Mouse (Mus musculus): ENCODE measurements around the gene Dph1. TPM values are rescaled to one million over a fixed set of nuclear protein-coding genes. Genes with fewer than 3 reads are reported as not detected.

Dph1 gene
- polyA plus RNA-seq (2015; fragmentation: Nextera tagmentation; extraction: Ambion mirVana), result 20.6 and 20.7 TPM in 2 replicates

DNA sequence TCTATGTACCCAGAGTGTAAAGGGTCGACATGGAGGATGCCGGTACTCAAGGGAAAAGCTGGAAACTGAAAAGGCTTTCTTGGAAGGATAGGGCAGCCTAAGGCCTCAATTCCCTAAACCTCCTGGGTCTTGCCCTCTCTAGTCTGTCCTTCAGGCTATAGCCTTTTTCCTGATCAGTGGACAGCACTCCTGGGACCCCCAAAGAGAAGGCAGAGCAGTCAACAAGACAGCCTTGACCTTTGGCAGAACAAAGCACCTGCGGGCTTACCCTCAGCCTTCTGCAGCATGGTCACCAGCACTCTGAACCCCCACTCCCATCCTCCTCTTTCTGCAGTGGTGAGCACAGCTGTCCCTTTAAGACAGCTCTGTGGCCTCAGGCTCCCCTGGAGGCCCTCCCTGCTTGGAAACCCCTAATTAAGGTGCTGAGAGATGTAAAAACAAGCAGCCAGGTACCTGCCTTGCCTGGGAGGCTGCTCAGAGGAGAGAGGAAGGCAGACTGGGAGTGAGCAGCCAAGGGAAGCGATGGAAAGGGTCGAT is at the start of gene Dph1:
Gene Dph1, minus strand, starts transcription at position 337 of the 537 bp plus-strand sequence.
- H3K36me3 ChIP-seq (ENCODE audit: control insufficient read depth, insufficient read depth, low read length), result no peaks in the 10 kb centered on the region
- H3K9me3 ChIP-seq (replicated peaks; ENCODE audit: control insufficient read depth, low read length), result no peaks in the 10 kb centered on the region
- H3K27me3 ChIP-seq (ENCODE audit: control insufficient read depth, insufficient read depth, low read length), result peaks cover 27% of the 10 kb centered on the region
- H3K4me1 ChIP-seq (ENCODE audit: control insufficient read depth, insufficient read depth, low read length), result peaks cover 19% of the 10 kb centered on the region
- peak within 1 kb of the TSS; percentile 56; the same call in 1 of the 2 replicates for H3K27ac ChIP-seq (ENCODE audit: low read length)
- WGBS, result 55% methylated on average over 5 of the region's 5 CpGs
- H3K4me2 ChIP-seq (ENCODE audit: low read depth, low read length), result peak within 1 kb of the TSS; percentile 74
- H3K4me3 ChIP-seq (replicated peaks; ENCODE audit: low read length), result peak within 1 kb of the TSS; percentile 71
- no peak for ATAC-seq (ENCODE audit: insufficient read depth, low FRiP score)
- H3K9ac ChIP-seq (ENCODE audit: low read length), result peak within 1 kb of the TSS; percentile 74

DNA sequence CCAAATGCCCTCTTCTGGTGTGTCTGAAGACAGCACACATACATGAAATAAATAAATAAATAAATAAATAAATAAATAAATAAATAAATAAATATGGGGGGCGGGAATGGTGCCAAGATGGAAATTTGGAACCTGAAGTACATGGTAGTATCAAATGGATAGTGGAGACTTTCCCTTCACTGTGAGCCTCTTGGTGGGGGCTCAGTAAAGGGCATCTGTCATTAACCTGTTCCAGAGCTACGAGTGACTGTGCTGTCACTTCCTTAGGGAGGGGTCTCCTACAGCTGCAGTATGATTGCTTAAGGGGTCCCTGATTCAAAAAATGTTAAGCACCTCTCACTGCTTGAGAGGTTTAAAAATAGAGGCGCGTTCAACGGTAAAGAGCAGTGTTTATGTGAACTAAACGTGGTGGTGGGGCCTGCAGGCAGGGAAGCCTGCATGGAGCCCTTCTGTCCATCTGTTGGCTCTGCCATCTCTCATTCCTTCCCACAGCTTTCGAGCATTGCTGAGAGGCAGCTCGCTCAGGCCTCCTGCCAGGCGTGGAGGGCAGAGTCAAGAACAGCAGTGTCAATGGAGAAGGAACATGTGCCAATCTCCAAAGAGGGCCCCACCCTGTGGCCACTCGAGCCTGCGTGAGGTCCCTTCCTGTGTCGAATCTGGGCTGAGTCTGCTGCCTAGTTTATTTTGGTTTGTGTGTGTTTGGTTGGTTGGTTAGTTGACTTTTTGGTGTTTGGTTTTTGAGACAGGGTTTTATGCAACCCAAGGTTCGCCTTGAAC is 49.3 kb upstream of the Dph1 start:
- Histone ChIP-seq H3K27me3 (ENCODE audit: control insufficient read depth, insufficient read depth, low read length) (no peaks in the 10 kb centered on the region), H3K4me3 (replicated peaks; ENCODE audit: low read length) (no peak overlapping the region), H3K4me2 (ENCODE audit: low read depth, low read length) (no peak overlapping the region), H3K27ac (ENCODE audit: low read length) (no peak overlapping the region), H3K9me3 (replicated peaks; ENCODE audit: control insufficient read depth, low read length) (no peaks in the 10 kb centered on the region), H3K9ac (ENCODE audit: low read length) (no peak overlapping the region), H3K4me1 (ENCODE audit: control insufficient read depth, insufficient read depth, low read length) (no peaks in the 10 kb centered on the region), H3K36me3 (ENCODE audit: control insufficient read depth, insufficient read depth, low read length) (no peaks in the 10 kb centered on the region)
- no peak for ATAC-seq (ENCODE audit: insufficient read depth, low FRiP score)
- WGBS, result 55% methylated on average over 13 of the region's 13 CpGs

DNA sequence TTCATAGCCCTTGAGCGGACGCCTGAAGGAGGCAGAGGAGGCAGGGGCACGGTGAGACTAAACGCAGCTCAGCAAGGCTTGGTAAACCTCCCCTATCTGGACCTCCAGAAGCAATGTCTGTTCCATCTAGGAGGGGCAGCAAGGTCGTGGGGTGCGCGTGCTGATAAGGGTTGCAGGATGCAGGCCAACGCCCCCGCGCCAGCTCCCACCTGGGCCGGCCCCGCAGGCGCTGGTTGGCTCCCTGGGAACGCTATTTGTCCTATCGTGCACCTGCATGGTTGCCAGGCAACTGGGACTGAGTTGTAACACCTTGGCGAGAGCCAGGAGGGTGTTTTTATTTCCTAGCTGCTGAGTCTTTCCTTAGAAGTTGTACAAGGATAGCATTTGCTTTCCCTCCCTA is 43.7 kb upstream of the Dph1 start:
- Histone ChIP-seq H3K9ac (ENCODE audit: low read length) (no peak overlapping the region), H3K4me1 (ENCODE audit: control insufficient read depth, insufficient read depth, low read length) (no peaks in the 10 kb centered on the region), H3K36me3 (ENCODE audit: control insufficient read depth, insufficient read depth, low read length) (no peaks in the 10 kb centered on the region), H3K9me3 (replicated peaks; ENCODE audit: control insufficient read depth, low read length) (no peaks in the 10 kb centered on the region), H3K27me3 (ENCODE audit: control insufficient read depth, insufficient read depth, low read length) (0 out of 2 replicates have a peak, but pooled peaks cover 3% of the 10 kb centered on the region), H3K27ac (ENCODE audit: low read length) (no peak overlapping the region), H3K4me2 (ENCODE audit: low read depth, low read length) (no peak overlapping the region), H3K4me3 (replicated peaks; ENCODE audit: low read length) (no peak overlapping the region)
- 3% methylated on average over 16 of the region's 16 CpGs for WGBS
- ATAC-seq (ENCODE audit: insufficient read depth, low FRiP score), result peak; percentile 78; the same call in 1 of the 2 replicates

DNA sequence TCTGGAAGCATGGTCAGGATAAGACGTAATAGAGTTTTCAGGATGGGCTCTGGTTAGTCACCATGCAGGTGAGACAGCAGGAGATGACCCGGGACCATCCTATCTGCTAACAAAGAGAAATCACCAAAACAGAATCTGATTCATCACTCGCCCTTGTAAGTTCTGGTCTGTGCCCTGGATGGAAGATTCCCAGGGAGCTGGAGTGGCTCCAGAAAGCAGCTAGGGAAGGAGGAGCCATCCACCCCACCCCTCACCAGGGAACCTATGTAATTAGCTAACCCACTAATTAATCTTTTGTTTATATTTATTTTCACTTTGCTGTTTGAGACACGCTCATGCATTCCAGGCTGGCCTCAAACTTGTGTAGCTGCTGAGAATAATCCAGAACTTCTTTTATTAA is 41.4 kb upstream of the Dph1 start:
- Histone ChIP-seq H3K4me1 (ENCODE audit: control insufficient read depth, insufficient read depth, low read length) (no peaks in the 10 kb centered on the region), H3K9ac (ENCODE audit: low read length) (no peak overlapping the region), H3K27me3 (ENCODE audit: control insufficient read depth, insufficient read depth, low read length) (0 out of 2 replicates have a peak, but pooled peaks cover 3% of the 10 kb centered on the region), H3K9me3 (replicated peaks; ENCODE audit: control insufficient read depth, low read length) (no peaks in the 10 kb centered on the region), H3K27ac (ENCODE audit: low read length) (no peak overlapping the region), H3K4me2 (ENCODE audit: low read depth, low read length) (no peak overlapping the region), H3K4me3 (replicated peaks; ENCODE audit: low read length) (no peak overlapping the region), H3K36me3 (ENCODE audit: control insufficient read depth, insufficient read depth, low read length) (no peaks in the 10 kb centered on the region)
- ATAC-seq (ENCODE audit: insufficient read depth, low FRiP score), result no peak
- 75% methylated on average over 4 of the region's 4 CpGs for WGBS

DNA sequence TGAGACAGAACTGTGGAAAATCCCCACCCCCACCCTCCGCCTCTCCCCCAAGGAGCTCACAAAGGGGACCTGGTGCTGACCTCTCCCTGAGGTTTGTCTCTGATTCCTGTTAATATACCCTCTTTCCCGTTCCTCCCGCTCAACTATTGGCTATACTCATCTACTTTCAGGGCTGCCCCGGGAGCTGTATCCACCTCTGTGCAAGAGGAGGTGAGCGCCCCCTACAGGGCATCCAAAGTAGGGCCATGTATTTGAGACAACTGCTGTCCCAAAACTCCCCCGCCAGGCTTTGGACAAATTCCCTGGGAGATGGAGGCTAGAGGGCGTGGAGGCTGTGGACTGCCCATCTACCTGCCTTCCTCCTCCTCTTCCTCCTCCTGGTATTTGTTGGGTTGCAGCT is 40.7 kb upstream of the Dph1 start:
- 12% methylated on average over 7 of the region's 7 CpGs for WGBS
- no peak overlapping the region for H3K4me3 ChIP-seq (replicated peaks; ENCODE audit: low read length)
- H3K4me1 ChIP-seq (ENCODE audit: control insufficient read depth, insufficient read depth, low read length), result no peaks in the 10 kb centered on the region
- H3K36me3 ChIP-seq (ENCODE audit: control insufficient read depth, insufficient read depth, low read length), result no peaks in the 10 kb centered on the region
- no peak overlapping the region for H3K9ac ChIP-seq (ENCODE audit: low read length)
- 0 out of 2 replicates have a peak, but pooled peaks cover 3% of the 10 kb centered on the region for H3K27me3 ChIP-seq (ENCODE audit: control insufficient read depth, insufficient read depth, low read length)
- H3K9me3 ChIP-seq (replicated peaks; ENCODE audit: control insufficient read depth, low read length), result no peaks in the 10 kb centered on the region
- peak; percentile 35; the same call in 1 of the 2 replicates for ATAC-seq (ENCODE audit: insufficient read depth, low FRiP score)
- no peak overlapping the region for H3K4me2 ChIP-seq (ENCODE audit: low read depth, low read length)
- H3K27ac ChIP-seq (ENCODE audit: low read length), result no peak overlapping the region

DNA sequence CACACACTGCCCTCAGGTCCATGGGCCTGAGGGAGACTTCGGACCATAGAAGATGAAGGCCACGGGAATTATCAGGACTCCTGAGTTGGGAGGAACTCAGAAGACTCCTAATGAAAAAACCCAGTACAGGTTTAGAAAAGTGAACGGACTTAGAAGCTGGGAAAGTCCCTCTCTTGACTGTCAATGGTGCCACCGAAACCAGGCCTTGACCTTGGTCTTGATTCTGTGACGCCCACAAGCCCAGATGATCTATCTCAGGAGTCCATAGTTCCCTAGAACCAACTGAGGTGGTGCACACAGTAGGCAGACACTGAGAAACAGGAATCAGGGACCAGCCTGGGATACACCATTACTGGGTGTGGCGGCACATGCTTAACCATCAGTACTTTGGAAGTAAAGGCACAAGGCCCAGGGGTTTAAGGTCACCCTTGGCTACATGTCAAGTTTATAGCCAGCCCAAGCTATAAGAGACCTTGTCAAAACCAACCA is 39.3 kb upstream of the Dph1 start:
- Histone ChIP-seq H3K27me3 (ENCODE audit: control insufficient read depth, insufficient read depth, low read length) (0 out of 2 replicates have a peak, but pooled peaks cover 2% of the 10 kb centered on the region), H3K9me3 (replicated peaks; ENCODE audit: control insufficient read depth, low read length) (no peaks in the 10 kb centered on the region), H3K4me3 (replicated peaks; ENCODE audit: low read length) (no peak overlapping the region), H3K4me1 (ENCODE audit: control insufficient read depth, insufficient read depth, low read length) (no peaks in the 10 kb centered on the region), H3K9ac (ENCODE audit: low read length) (no peak overlapping the region), H3K4me2 (ENCODE audit: low read depth, low read length) (no peak overlapping the region), H3K36me3 (ENCODE audit: control insufficient read depth, insufficient read depth, low read length) (no peaks in the 10 kb centered on the region), H3K27ac (ENCODE audit: low read length) (no peak overlapping the region)
- no peak for ATAC-seq (ENCODE audit: insufficient read depth, low FRiP score)
- 92% methylated on average over 6 of the region's 6 CpGs for WGBS

DNA sequence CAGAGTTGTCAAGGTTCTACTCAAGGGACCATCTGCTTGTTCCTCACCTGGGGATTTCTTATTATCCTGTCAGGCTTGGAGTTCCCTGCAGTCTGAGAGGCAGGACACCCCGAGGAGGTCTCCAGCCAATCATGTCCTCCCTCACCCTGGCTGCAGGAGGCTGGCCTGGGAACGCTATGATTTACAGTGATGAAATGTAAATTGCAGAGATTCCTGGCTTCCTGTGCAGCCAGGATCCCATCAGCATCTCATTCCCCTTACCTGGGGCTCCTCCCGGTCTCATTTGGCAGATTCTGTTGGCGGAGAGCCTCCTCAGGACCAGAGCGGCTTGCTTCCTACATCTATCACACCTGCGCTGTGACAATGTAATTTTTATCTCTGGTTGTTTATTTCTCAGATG is 38.2 kb upstream of the Dph1 start:
- ATAC-seq (ENCODE audit: insufficient read depth, low FRiP score), result no peak
- H3K9ac ChIP-seq (ENCODE audit: low read length), result no peak overlapping the region
- H3K9me3 ChIP-seq (replicated peaks; ENCODE audit: control insufficient read depth, low read length), result no peaks in the 10 kb centered on the region
- H3K4me1 ChIP-seq (ENCODE audit: control insufficient read depth, insufficient read depth, low read length), result no peaks in the 10 kb centered on the region
- 61% methylated on average over 6 of the region's 6 CpGs for WGBS
- H3K27ac ChIP-seq (ENCODE audit: low read length), result no peak overlapping the region
- H3K36me3 ChIP-seq (ENCODE audit: control insufficient read depth, insufficient read depth, low read length), result no peaks in the 10 kb centered on the region
- no peak overlapping the region for H3K4me2 ChIP-seq (ENCODE audit: low read depth, low read length)
- H3K4me3 ChIP-seq (replicated peaks; ENCODE audit: low read length), result no peak overlapping the region
- no peaks in the 10 kb centered on the region for H3K27me3 ChIP-seq (ENCODE audit: control insufficient read depth, insufficient read depth, low read length)

DNA sequence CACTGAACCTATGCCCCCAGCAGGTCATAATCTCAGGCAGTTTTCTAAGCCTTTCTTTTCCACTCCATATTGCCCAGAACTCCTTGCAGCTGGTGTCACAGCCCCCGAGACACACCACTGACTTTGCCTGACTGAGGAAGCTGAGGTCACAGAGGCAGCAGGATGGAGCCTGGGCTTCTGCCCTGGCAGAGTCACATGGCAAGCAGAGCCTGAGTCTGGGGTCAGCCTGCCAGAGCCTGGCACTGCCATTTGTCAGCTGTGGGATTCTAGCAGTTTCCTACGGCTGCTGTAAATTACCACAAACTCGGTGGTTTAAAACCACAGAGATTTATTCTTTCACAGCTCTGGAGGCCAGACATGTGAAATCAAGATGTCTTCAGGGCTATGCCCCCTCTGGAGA is 36.6 kb upstream of the Dph1 start:
- H3K4me2 ChIP-seq (ENCODE audit: low read depth, low read length), result no peak overlapping the region
- H3K4me3 ChIP-seq (replicated peaks; ENCODE audit: low read length), result no peak overlapping the region
- H3K27ac ChIP-seq (ENCODE audit: low read length), result no peak overlapping the region
- H3K9ac ChIP-seq (ENCODE audit: low read length), result no peak overlapping the region
- ATAC-seq (ENCODE audit: insufficient read depth, low FRiP score), result no peak
- H3K9me3 ChIP-seq (replicated peaks; ENCODE audit: control insufficient read depth, low read length), result no peaks in the 10 kb centered on the region
- no peaks in the 10 kb centered on the region for H3K4me1 ChIP-seq (ENCODE audit: control insufficient read depth, insufficient read depth, low read length)
- no peaks in the 10 kb centered on the region for H3K27me3 ChIP-seq (ENCODE audit: control insufficient read depth, insufficient read depth, low read length)
- WGBS, result 46% methylated on average over 3 of the region's 3 CpGs
- no peaks in the 10 kb centered on the region for H3K36me3 ChIP-seq (ENCODE audit: control insufficient read depth, insufficient read depth, low read length)

DNA sequence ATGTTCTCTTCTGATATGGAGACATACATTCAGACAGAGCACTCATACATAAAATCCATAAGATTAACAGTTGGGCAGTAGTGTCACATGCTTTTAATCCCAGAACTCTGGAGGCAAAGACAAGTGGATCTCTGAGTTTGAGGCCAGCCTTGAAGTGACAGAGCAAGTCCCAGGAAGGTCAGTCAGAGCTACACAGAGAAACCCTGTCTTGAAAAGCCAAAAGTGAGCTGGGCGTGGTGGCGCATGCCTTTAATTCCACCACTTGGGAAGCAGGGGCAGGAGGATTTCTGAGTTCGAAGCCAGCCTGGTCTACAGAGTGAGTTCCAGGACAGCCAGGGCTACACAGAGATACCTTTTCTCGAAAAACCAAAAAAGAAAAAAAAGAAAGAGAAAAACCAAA is 33.8 kb upstream of the Dph1 start:
- Histone ChIP-seq H3K4me2 (ENCODE audit: low read depth, low read length) (no peak overlapping the region), H3K9me3 (replicated peaks; ENCODE audit: control insufficient read depth, low read length) (no peaks in the 10 kb centered on the region), H3K27me3 (ENCODE audit: control insufficient read depth, insufficient read depth, low read length) (no peaks in the 10 kb centered on the region), H3K4me1 (ENCODE audit: control insufficient read depth, insufficient read depth, low read length) (peaks cover 11% of the 10 kb centered on the region), H3K4me3 (replicated peaks; ENCODE audit: low read length) (no peak overlapping the region), H3K36me3 (ENCODE audit: control insufficient read depth, insufficient read depth, low read length) (no peaks in the 10 kb centered on the region), H3K27ac (ENCODE audit: low read length) (no peak overlapping the region), H3K9ac (ENCODE audit: low read length) (no peak overlapping the region)
- no peak for ATAC-seq (ENCODE audit: insufficient read depth, low FRiP score)
- 84% methylated on average over 4 of the region's 4 CpGs for WGBS
